Mouse (Mus musculus) MEL-GATA-1-ER (cell line): ENCODE results near the gene Frmpd1.

Experiments used
- DNase-seq: peaks from one replicate; pipeline ENCODE4 v3.0.0-alpha.2; 2012; ENCODE audit warnings: low read depth; ENCODE audit errors: extremely low read depth

Frmpd1 gene

GRCm38 (mm10) chr4:45238260-45238659 lies 53.6 kb downstream of the Frmpd1 start:
- no peak for DNase-seq

GRCm38 (mm10) chr4:45241330-45241729 lies 56.7 kb downstream of the Frmpd1 start:
- DNase-seq = no peak

DNA sequence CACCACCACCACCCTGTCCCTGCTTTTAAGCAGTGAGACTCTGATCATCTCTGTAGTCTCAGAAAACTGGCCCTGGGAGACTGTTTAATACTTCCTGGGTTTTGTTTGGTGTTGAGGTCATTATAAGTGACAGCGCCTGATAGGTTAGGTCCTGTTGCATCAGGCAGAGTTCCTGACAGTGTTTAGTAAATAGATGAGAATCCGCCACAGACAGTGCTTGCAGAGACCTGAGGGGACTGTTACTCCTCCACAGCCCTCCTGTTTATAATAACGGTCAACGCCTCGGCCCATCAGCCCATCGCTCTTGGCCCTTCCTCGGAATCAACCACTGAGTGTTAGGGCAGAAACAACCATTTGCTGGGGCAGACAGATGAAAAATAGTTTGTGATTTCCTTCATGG lies 57.5 kb downstream of the Frmpd1 start:
- no peak for DNase-seq

DNA sequence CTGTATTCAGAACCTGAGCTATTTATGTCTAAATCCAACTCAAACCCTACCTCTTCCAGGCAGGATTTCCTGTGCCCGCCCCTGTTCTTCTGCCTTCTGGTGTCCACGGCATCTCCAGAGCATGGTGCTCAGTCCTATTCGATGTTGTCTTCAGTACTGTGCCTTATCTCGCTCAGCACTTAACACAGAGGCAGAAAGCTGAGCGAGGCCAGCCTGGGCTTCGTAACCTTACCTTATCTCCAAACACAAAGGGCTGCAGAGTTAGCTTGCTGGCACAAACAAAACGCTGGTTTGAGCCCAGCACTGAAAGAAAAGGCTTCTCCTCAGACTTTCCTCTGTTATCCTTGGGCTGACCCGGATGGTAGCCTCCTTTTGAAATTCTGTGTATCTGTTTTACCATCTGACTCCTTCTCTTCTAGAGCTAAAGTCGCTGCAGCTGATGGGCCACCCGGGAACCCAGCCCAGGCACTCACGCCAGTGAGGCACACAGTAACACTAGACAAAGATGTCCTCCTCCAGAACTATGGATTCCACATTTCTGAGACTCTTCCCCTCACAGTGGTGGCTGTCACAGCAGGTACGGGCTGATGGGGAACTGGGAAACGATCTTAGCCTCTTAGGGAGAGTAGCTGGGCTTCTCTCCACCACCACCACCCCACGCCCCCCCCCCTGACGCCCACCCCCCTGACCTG lies 58.7 kb downstream of the Frmpd1 start:
- peak; percentile 33 for DNase-seq

GRCm38 (mm10) chr4:45251265-45251664 lies 66.6 kb downstream of the Frmpd1 start:
- DNase-seq = no peak

DNA sequence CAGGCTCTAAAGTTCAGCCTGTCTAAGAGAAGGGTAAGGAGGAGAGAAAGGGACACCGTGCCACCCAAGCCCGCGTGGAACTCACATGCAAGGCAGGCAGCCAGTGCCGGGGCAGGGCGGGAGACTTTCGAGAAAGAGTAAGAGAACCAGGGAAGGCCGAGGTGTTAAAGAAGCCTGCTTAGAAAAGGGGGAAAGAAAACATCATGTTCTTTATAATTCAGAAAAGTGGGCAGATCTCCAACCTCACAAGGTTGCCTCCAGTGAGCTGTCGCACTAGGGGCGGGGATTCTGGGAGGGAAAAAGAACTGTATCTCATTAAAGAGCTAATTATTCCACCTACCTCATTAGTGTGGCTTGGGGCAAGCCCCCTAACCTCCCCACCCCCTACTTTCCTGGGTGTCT lies 68.2 kb downstream of the Frmpd1 start:
- DNase-seq = no peak

DNA sequence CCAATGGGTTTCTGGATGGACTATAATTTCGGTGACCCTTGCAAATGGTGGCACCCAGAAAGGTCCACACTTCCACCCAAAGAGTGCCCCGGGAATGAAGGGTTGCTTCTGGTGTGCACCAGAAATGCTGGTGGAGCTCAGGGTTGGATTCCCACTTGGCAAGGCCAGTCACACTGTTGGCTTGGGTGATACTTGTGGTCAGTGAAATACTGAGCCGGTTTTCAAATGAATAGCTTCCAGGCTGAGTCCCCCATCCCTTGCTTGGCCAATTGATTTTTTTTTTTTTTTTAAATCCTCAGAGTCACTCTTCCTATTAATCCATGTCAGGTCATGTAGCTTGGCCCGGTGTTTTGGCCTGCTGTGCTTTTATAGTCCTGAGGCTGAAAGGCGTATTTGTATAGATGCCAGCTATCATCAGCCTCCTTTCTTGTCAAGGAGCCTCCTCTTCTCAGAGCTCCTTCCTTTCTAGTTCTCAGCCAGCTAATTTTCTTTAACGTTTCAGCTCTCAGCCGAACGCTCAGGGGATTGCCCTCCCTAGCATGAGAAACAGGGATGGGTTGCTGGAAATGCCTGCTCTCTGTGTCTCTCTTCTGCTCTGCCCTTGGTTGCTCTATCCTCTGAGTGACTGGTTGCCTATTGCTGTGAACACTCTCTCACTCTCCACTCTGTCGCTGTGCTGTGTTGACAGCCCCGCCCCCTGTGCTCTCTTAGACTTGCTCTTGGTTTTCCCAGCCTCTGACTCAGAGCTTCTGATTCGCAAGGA lies 69.3 kb downstream of the Frmpd1 start:
- no peak for DNase-seq

DNA sequence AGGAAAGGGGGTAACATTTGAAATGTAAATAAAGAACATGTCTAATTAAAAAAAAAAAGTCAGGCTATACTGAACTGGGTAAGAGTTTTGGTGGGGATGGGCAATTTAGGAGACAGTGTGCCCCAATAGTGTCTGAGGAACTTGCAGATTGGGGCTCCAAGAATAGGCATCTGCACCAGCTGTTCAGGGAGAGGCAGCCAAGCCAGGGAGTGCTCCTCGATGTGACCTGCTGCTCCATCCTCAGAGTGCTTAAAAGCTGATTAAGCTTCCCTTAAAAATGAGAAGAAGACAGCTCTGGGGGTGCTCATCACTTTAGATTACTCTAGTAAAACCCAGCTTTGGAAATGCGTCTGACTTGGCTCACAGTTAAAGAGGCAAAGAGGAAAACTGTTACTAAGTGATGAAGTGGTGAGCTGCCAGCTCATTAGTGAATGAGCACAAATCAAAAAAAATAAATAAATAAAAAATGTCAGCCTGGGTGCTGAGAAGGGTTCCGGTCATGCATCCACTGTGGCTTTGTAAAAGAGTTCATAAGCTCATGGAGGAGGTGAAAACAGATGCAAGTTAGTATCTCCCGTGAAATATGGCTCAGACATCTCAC lies 74.7 kb downstream of the Frmpd1 start:
- no peak for DNase-seq

GRCm38 (mm10) chr4:45261551-45261950 lies 76.9 kb downstream of the Frmpd1 start:
- no peak for DNase-seq

GRCm38 (mm10) chr4:45267883-45268282 lies 83.2 kb downstream of the Frmpd1 start:
- DNase-seq = peak; percentile 43

DNA sequence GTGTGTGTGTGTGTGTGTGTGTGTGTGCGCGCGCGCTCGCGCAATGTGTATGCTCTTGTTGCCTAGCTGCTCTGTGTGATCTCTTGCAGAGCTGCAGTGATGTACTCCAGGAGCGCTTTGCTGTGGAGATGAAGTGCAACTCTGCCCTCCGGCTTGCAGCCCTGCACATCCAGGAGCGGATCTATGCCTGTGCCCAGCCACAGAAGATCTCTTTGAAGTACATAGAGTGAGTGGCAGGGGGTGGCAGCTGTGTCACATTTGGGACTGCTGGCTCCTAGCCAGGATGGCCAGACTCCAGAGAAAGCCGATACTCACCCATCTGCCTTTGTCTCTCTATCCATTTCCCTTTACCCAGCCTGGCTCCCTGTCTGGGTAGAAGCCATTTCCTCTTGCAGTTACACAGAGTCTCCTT lies 86.4 kb downstream of the Frmpd1 start:
- DNase-seq = no peak

- DNase-seq = no peak
Observed at GRCm38 (mm10) chr4:45275770-45276169, 91.1 kb downstream of the Frmpd1 start.

DNA sequence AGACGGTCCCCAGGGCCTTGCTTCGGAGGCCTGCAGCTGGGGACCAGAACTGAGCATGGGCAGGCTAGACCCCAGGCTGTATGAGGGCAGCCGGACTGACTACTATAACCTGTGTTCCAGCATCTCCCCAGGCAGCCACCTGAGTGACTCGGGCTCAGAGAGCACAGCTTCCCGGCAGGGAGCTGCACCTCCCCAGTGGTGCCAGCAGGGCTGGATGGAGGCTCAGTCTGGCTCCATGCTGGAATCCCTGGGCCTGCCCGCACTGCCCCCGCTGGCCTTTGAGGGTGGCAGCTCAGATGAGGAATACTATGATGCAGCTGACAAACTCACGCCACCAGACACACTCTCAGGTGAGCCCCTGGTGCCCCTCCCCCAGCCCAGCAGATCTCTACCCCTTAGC lies 94.6 kb downstream of the Frmpd1 start:
- no peak for DNase-seq

DNA sequence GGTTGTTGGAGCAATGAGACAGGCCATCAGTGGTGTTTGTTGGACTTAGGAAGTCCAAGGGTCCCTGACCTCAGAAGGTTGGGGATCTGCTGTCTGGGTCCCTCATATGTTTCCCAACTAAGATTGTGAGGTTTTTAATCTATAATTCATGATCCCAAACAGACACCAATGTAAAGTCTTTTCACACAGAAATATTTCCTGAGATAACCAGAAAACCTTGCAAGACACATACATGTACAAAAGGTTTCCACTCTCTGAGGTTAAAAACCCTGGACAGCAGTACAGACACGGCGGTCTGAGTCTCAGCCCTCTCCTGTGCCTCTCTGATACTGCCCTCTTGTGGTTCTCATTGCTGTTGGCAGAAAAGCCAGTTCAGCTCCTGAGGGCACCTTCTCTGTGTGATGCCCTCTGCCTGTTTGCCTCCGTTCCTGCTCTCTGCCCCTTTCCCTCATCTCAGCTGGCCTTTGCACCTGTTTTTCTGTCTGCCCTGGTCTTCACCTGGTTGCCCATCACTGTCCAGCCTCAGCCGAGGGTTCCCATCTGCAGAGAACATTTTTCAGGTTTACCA lies 95.4 kb downstream of the Frmpd1 start:
- no peak for DNase-seq

DNA sequence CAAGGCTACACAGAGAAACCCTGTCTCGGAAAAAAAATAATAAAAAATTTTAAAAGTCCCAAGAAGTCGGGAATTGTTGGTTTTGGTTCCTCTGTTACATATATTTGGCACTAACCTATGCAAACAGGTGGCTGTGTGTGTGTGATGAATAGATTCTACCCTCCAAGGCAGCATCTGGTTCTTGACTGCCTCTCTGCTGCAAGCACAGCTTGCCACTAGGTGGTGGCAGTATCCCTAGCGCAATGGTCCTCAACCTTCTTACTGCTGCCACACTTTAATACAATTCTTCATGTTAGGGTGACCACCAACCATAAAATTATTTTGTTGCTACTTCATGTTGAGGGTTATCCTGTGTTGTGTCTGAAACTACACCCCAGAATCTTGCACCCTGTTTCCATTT lies 101.6 kb downstream of the Frmpd1 start:
- DNase-seq = no peak

GRCm38 (mm10) chr4:45287906-45288305 lies 103.2 kb downstream of the Frmpd1 start:
- no peak for DNase-seq

DNA sequence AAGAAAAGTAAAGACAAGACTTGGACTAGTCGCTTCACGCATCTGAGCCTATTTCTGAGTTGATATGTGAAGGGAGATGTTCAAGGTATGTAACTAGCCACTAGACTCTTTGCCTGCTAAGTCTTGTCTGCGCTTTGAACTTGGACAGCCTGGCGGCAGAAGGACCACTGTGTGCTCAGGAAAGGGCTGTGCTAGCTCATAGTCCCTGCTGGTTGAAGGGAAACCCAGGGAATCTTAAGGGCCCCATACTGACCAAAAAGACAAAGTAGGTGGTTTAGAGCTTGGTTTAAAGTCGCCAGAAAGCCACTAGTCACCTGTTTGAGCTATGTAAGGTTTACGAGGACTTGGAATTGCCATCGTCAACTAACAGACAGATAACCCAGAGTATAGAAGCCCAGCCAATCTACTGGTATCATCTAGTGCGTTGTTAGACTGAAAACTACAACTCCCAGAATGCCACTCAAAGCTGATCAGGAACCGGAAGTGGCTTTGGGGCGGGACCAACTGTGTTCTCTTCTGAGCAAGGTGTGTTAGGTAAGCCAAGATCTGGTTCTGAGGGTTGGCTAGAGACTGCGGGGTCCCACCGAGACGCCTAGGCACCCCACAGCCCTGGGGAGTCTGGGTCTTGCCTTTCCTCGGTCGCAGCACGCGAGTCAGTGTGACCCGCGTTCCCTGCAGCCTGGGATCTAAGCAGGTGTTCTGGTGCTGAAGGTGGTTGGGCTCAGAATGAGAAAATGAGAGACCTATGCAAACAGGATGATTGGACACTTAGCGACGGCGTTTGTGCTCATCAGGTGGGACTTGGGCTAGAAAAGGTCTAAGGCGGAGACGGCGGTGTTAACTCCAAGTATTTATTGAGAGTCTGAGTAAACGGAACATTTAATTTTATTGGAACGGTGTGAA lies 112.2 kb downstream of the Frmpd1 start, which contains the start of gene Trmt10b:
TSS of gene Trmt10b (plus strand) at position 466 of the 903 bp plus-strand sequence.
- DNase-seq = peak; percentile 67

DNA sequence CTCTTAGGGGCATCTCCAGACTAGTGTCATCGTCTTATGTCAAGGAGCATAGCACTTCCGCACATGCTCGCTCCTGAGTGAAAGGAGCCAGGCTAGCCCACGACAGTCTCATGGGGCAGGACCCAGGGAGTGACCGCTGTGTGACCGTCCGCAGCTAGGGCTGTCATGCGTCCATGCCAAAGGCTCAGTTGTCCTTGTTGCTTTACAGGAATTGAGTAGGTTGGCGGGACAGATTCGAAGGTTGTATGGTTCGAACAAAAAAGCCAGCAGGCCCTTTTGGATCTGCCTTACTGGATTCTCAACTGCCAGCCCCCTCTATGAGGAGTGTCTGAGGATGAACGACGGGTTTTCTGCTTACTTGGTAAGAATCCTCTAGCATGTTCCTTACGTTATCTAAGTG lies 120.9 kb downstream of the Frmpd1 start:
- DNase-seq = no peak

GRCm38 (mm10) chr4:45308046-45308445 lies 123.4 kb downstream of the Frmpd1 start:
- DNase-seq = no peak

- DNase-seq = no peak
Observed at GRCm38 (mm10) chr4:45308606-45309005, 123.9 kb downstream of the Frmpd1 start.

DNA sequence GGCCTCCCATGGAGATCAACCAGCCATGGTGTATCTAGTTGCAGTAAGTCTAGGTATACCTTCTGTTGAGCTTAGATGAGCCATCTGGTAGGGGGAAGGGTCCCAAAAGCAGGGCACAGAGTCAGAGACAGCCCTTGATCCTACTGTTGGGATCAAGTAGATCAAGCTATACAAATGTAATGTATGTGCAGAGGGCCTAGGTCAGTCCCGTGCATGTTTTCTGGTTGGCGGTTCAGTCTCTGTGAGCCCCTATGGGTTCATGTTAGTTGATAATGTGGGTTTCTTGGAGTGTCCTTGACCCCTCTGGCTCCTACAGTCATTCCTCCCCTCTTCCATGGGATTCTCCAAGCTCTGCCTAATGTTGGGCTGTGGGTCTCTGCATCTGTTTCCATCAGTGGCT lies 126.4 kb downstream of the Frmpd1 start:
- no peak for DNase-seq
